Mouse (Mus musculus) right cerebral cortex, postnatal 14 days (tissue): Measurements from ENCODE around the gene Ifi206.
"Not testable (repeated sequence)": the region's sequence is repeated elsewhere in the genome, so short reads cannot be mapped to it uniquely, and the experiment has no call there.

Experiments used
- DNase-seq: peaks from one replicate; pipeline ENCODE4 v3.0.0; 2022

The Ifi206 gene

DNA sequence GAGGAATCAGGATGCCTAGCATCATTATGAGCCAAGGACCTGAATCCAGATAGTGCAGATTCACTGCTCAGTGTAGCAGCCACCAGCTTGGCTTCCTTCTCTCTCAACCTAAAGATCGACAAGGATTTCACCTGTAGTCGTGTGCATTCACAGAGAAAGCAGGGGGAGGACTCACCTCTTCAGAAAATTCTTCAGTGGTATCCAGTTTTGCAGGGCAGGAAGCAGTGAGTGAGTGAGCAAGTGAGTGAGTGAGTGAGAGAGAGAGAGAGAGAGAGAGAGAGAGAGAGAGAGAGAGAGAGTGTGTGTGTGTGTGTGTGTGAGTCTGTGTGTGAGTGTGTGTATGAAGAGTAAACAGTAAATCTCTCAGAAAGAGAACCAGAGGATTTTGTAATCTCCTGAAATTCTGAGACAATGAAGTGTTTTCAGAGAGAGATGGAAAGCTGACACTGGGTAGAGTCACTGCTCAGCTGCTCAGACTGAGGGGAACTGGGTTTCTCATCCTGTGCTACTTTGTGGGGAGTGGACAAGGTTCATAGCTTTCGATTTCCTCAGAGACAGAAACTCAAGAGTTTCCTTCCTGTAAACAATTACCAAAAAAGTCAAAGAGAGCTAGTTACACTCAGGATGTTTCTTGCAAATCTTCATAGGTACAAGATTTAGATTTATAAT lies at the start of gene Ifi206:
TSS of gene Ifi206 (minus strand) at position 230 of the 669 bp plus-strand sequence.
- DNase-seq = not testable (repeated sequence)

GRCm38 (mm10) chr1:173535791-173536190 lies 45.0 kb upstream of the Ifi206 start, which contains the start of gene Ifi214:
Ifi214 (minus strand) TSS chr1:173535957.
- not testable (repeated sequence) for DNase-seq

- DNase-seq = no peak
Measured at GRCm38 (mm10) chr1:173521452-173521851, 30.6 kb upstream of the Ifi206 start.

- not testable (repeated sequence) for DNase-seq
Measured at GRCm38 (mm10) chr1:173510595-173510994, 19.8 kb upstream of the Ifi206 start.

GRCm38 (mm10) chr1:173491483-173491882 lies 642 bp upstream of the Ifi206 start:
- not testable (repeated sequence) for DNase-seq

DNA sequence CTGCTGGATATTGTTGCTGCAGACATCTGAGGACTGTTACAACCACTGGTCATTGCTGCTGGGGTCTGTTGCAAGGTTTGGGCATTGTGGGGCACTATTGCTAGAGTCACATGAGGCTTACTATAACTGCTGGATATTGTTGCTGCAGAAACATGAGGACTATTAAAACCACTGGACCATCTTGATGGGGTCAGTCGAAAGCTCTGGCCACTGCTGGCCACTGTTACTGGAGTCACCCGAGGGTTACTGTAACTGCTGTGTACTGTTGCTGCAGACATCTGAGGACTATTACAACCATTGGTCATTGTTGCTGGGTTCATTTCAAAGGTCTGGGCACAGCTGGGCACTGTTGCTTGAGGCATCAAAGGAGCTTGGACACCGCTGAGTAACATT lies 9.7 kb downstream of the Ifi206 start:
- DNase-seq = not testable (repeated sequence)

GRCm38 (mm10) chr1:173480399-173481181 lies 10.3 kb downstream of the Ifi206 start:
- not testable (repeated sequence) for DNase-seq

- DNase-seq = no peak
Measured at GRCm38 (mm10) chr1:173456761-173457160, 34.1 kb downstream of the Ifi206 start.

- DNase-seq = no peak
Measured at GRCm38 (mm10) chr1:173456139-173456754, 34.6 kb downstream of the Ifi206 start.

GRCm38 (mm10) chr1:173451665-173452064 lies 39.2 kb downstream of the Ifi206 start:
- DNase-seq = no peak

- DNase-seq = no peak
Measured at GRCm38 (mm10) chr1:173450621-173451020, 40.2 kb downstream of the Ifi206 start.

DNA sequence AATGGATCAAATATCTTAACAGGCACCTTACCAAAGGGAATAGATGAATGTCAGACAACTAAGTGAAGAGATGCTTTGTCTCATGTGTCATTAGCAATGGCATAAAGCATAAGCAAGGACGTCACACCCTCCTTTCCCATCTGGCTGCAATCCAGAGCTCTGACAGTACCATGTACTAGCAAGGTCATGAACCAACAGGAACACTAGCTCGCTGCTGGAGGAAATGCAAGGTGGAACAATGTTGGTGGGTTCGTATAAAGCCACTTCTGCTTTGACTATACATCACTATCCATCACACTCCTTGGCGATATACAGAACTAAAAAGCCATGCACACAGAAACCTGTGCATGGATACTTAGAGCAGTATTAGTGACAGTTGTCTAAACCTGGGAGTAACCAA lies 43.8 kb downstream of the Ifi206 start:
- no peak for DNase-seq

- DNase-seq = no peak
Measured at GRCm38 (mm10) chr1:173443061-173443460, 47.8 kb downstream of the Ifi206 start.

GRCm38 (mm10) chr1:173441210-173441609 lies 49.6 kb downstream of the Ifi206 start:
- DNase-seq = no peak

- no peak for DNase-seq
Measured at GRCm38 (mm10) chr1:173440681-173441080, 50.2 kb downstream of the Ifi206 start.

GRCm38 (mm10) chr1:173437161-173437953 lies 53.5 kb downstream of the Ifi206 start:
- DNase-seq = no peak

GRCm38 (mm10) chr1:173432411-173432810 lies 58.4 kb downstream of the Ifi206 start:
- DNase-seq = no peak

DNA sequence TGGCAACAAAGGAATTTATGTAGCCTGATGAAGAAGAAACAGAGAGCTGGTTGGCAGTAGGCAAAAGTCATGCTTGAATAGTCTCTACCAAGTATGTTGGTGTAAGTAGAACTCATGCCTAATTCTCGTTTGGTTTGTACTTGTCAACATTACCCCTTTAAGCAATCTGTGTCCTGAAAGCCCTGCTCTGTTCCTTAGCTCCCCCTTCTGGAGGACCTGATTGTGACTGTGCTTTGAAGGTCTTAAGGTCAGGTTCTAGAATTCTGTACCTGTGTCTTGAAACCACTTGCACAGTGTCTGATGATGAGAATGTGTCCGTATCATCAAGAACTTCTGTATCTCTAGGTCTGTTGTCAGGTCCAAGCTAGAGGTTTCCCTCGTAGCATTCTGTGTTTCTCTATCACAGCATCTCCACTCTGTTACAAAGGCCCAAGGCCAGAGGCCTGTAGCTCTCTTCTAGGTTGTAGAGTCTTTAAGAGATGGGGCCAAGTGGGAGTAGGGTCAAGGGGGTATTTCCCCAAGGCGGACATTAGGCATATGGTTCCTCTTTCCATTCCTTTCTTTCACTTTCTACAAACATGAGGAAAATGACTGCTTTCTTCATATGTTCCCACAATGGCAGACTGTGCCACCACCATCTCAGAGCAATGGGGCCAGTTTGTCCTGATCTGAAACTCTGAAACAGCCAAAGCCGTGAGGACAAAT lies 60.7 kb downstream of the Ifi206 start:
- no peak for DNase-seq

DNA sequence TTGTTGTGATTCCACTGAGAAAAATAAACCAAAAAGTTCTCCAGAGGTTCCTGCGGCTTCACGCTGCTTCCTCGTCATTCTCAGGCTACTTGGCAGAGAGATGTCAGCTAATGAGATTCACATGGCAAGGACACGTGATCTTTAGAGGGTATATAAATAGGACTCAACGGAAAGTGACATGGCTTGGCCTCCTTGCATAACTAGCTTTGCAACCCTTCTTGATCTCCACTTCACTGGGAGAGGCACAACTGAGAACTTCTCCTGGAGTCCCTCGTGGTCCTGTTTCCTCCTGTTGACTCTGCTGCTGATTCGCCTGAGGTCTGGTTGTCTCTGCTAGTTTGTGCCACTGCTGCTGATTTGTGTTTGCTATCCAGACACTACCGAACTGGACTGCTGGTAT lies 63.5 kb downstream of the Ifi206 start:
- DNase-seq = no peak

DNA sequence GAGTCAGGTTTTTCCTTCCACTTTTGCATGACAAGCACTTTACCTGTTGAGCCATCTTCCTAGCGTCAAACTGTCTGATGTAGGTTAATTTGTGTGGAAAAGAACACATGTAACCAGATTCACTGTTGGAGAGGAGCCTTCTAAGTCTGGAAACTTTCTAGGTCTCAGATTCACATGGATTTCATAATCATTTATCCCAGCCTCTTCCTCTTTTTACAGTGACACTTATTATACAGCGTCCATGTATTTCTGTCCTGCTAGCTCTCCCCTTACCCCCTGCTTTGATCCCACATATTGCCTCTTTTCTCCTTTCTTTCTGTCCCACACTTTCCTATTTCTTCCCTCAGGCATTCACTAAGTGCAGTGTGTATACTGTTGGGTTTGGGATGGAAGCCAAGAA lies 64.5 kb downstream of the Ifi206 start:
- DNase-seq = no peak

DNA sequence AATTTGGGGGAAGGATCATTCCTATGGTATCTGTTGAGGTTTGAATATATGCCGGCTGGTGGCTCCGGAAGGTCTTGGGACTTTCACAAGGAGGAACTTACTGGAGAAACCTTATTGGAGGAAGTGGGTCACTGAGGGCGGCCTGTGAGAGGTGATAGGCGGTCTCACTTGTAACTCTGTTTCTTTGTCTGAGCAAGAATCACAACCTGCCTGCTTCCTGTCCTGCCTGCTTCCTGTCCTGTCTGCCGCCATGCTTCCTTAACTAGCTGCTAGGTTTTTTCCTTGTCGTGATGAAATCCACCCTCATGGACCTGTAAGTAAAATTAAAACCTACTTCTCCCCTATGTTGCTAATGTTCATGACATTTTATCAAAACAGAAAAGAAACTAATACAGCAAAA lies 70.5 kb downstream of the Ifi206 start:
- peak; percentile 11 for DNase-seq

- DNase-seq = no peak
Measured at GRCm38 (mm10) chr1:173418936-173419621, 71.8 kb downstream of the Ifi206 start.
